Mouse (Mus musculus) heart, adult 11 months (tissue): ENCODE data around the gene Gm12185.
"Not testable (repeated sequence)": the region's sequence is repeated elsewhere in the genome, so short reads cannot be mapped to it uniquely, and the experiment has no call there.

Experiments
- DNase-seq: peaks from one replicate; pipeline ENCODE4 v3.0.0; 2022

Gene Gm12185

DNA sequence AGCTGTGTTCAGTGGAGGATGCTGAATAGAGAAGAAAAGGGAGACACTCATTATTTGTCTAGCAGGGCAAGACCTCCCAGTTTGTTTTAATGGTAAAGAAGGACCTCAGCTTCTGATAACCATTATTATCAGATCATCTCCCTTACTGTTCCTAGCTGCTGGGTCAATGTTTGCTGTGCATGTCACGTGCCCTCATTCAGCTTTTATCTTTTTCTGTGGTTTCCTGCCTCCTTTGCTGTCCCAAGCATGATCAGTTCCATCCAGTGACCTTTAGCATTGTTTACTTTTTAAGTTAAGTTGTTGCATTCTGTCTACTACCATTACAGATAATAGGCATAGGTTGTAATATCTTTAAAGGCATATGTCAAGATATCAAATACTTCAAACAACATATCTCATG is 83.6 kb downstream of the Gm12185 start:
- no peak for DNase-seq

GRCm38 (mm10) chr11:48902021-48902420 is 90.0 kb downstream of the Gm12185 start, which contains the start of gene Gm5431:
Gm5431 (minus strand) TSS chr11:48902214.
- DNase-seq = no peak

- DNase-seq = not testable (repeated sequence)
Observed at GRCm38 (mm10) chr11:48901567-48901930, 90.5 kb downstream of the Gm12185 start.

DNA sequence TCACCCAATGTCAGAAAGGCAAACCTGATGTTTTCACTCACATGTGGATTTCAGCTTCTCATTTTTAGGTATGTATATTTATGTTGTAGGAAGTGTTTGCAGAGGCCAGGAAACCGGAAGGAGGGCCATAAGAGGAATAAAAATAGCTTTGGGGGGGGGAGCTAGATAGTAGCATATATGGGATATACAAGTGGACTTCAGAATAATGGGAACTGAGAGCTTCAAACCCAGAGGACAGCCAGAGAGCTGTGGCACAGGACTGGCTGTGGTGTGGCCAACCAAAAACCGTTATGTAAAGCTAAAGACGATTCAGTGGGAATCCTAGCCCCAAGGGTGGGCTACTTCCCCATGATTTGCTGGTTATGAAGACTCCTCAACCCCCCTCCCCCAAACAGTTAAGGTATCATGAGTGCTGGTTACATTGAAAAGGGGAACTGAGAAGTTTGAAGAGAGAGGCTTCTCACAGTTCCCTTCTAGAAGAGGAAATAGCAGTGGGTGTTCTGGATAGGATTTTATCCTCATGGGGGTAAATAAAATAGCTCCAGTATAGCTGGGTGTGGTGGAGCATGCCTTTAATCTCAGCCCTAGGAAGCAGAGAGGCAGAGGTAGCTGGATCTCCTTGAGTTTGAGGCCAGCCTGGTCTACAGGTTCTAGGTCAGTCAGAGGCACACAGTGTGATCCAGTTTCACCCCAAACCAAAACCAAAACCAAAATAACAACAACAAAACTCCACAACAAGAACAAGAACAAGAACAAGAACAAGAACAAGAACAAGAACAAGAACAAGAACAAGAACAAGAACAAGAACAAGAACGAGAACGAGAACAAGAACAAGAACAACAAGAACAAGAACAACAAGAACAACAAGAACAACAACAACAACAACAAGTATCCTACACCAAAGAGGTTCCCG is 91.1 kb downstream of the Gm12185 start:
- DNase-seq = peak; percentile 91

- no peak for DNase-seq
Observed at GRCm38 (mm10) chr11:48898812-48899431, 93.1 kb downstream of the Gm12185 start.

DNA sequence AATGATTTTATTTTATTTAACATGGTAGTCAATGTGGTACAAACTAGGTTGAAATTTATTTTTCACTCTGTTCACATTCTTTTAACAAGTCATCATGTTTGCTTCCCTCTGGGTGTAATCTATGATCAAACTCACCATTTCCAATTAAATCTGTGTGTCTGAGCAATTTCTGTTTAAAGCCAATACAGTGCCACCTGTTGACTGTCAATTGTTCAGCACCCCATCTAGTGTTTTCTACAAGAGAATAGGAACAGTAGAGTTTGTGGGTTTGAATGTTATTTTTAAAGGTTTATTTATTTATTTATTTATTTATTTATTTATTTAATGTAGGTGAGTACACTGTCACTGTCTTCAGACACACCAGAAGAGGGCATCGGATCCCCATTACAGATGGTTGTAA is 115.3 kb downstream of the Gm12185 start:
- no peak for DNase-seq

DNA sequence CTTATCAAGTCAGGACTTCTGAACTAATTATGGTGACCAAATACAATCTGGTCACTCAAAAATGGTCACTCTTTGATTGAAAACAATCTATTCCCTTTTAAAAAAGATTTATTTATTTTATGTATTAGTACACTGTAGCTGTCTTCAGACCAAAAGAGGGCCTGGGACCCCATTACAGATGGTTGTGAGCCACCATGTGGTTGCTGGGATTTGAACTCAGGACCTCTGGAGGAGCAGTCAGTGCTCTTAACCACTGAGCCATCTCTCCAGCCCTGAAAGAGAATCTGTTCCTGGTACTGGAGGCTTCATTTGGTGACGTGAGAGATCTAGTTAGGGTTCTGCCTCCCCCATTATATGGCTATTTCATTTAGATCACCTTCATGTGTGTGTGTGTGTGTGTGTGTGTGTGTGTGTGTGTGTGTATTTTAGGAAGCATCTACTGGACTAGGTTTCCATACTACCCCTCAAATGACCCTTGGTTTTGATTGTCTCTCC is 116.6 kb downstream of the Gm12185 start:
- DNase-seq = peak; percentile 68

DNA sequence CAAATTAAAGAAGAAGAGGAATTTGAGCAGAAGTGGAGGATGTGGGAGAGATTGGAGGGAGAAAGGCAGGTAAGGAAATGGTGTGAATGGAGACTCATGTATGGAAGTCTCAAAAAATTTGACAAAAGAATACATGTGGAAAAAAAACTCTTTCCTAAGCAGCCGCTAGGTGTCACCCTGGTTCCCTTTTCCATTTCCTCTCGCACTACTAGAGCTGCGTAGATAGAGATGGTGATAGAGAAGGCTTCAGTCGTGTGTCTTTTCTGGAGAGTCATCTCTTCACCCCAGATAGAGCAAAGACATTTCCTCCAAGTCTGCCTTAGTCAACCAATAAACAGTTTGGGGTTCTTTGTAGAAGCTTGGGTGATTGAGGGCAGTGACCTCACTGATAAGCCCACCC is 117.6 kb downstream of the Gm12185 start:
- peak; percentile 89 for DNase-seq

DNA sequence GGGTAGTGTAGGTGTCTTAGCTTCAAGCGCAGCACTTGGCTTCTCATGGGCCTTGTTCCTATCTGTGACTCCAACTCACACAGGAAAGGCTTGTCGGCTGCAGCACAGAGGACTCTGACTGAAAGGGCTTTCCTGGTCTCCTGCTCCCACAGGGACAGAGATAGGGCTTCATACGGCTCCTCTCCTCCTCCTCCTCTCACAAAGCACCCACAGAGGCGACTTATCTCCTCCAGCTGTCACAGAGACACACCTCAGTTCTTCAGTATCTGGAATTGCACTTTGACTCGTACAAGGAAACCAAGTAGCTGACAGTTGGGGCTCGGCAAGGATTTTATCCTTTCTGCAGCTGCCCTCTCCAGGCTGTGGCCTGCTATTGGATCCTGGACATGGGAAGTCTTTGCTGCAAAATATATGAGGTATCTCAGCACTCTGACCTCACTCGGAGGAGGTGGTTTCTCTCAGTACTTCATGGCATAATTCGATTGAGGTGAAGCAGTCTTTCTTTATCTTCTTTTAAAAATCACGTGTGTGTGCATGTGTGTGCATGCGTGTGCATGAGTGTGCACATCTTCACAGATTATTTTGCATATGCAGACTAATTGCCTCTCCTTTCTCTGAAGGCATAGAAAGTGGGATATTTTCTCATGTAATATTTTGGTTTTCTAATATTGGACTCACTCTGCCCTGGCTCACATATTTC is 118.3 kb downstream of the Gm12185 start:
- peak; percentile 81 for DNase-seq

- DNase-seq = peak; percentile 91
Observed at GRCm38 (mm10) chr11:48872695-48873300, 119.2 kb downstream of the Gm12185 start.

DNA sequence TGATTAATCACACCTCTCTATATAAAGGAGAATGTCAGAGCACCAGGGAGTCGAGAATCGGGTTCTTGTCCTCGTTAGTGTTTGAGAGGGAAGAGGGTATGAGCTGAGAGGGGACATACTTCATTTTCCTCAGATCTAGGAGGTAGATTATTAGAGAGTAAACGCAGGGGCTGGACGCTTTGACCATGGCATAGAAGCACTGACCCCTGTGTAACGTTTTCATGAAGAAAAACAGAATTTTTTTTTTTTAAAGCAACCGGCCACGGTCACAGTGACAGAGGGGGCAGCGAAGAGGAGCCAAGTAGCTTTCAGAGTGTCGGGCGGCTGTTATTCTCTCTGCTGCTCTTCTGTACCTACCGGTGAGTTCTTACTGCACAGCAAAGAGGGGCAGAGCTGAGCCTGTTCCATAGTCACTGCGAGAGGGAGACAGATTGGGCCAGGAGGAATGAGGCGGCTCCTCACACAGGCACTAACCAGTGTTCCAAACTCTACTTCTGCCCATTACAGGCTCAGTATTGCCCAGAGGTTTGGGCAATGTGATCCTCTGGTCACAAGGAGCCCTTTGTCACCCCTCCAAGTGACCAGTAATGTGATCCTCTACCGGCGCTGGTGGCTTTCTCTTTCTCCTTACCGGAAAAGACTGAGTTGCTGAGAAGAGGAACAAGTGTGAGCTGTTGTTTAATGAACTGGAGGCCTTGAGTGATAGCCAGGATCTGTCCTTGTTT is 120.0 kb downstream of the Gm12185 start:
- peak; percentile 97 for DNase-seq

GRCm38 (mm10) chr11:48871201-48871772 is 120.7 kb downstream of the Gm12185 start, which contains the start of gene Irgm1:
Irgm1 (minus strand) TSS chr11:48871683.
- DNase-seq = peak; percentile 98

DNA sequence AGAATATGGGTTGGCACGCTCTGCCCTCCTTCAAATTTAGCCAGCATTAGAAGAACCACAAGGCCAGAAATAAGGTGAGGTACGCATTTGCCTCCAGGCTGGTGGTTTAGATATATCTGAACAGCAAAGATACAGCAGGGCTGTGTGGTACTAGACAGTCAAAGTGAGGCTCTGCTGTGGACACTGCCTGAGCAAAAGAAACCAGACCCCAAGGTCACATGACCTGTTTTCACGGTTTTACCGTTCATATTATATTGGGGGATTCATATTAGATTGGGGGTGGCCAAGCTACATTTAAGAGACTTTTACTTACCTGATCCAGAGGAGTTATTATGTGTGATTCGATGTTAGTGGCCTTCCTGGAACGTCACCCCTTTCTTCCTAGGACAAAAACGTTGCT is 121.2 kb downstream of the Gm12185 start:
- peak; percentile 93 for DNase-seq

DNA sequence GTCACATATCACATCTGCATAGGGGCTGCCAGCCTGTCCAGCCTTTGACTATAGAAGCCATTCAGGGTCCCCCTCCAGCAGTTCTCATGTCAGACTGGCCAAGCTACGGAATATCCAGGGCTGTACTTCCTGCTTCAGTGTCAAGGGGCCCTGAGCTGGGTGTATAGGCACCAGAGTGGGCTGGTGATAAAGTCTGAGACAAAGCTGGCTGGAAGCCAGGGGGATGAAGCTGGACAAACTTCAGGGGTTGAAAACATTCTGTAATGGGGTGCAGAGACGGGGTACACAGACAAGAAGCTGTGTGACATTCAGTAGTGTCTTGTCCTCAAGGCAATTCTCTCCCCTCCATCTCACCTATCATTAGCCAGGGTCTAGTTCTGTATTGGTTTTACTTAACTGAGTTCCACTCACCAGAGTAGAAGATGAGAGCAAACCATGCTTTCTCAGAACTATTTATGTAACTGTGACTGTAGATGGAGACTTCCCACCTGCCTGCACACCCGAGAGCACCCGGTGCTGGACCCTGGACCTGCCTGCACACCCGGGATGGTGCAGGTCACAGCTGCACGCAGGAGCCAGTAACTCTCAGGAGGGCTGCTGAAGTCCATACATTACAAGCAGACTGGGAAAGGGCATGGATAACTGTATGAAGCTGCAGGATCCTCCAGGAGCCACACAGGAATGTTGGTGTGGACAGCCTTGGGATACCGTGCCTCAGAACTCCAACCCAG is 122.5 kb downstream of the Gm12185 start:
- peak; percentile 94 for DNase-seq

- peak; percentile 91 for DNase-seq
Observed at GRCm38 (mm10) chr11:48866481-48866880, 125.5 kb downstream of the Gm12185 start.

- peak; percentile 79 for DNase-seq
Observed at GRCm38 (mm10) chr11:48863808-48864207, 128.2 kb downstream of the Gm12185 start.

DNA sequence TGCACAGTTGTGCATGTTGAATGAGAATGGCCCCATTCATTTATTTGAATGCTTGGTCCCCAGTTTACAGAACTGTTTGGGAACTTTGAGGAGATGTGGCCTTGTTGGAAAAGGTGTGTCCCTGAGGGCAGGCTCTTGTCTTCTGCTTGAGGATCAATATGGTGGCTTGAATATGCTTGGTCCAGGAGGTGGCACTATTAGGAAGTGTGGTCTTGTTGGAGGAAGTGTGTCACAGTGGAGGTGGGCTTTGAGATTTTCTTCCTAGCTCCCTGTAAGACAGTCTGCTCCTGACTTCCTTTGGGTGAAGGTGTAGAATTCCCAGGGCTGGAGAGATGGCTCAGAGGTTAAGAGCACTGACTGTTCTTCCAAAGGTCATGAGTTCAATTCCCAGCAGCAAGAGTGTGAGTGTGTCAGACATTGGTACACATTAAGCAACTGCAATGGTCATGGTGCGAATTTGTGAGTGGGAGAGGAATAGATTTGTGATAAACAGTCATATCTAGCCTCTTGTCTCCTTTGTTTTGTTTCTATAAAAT is 129.2 kb downstream of the Gm12185 start:
- peak; percentile 40 for DNase-seq

GRCm38 (mm10) chr11:48859014-48859413 is 133.0 kb downstream of the Gm12185 start:
- DNase-seq = peak; percentile 81
